Mouse (Mus musculus): Measurements from ENCODE around the gene Zfp652. TPM values are rescaled to one million over a fixed set of nuclear protein-coding genes. Genes with fewer than 3 reads are reported as not detected.

Zfp652 gene
- polyA plus RNA-seq, 1 experiment from 2014 or later = 16.8 TPM

Other genes with a start within 250 kb of the Zfp652 start
- 0.32 and 0.37 TPM in 2 replicates for gene Nxph3, start 198.1 kb upstream of the Zfp652 start, polyA plus RNA-seq (2015; fragmentation: Nextera tagmentation; extraction: Ambion mirVana)
- gene Ngfr, start 124.9 kb upstream of the Zfp652 start, polyA plus RNA-seq (2015; fragmentation: Nextera tagmentation; extraction: Ambion mirVana) = 15.5 and 15.8 TPM in 2 replicates
- 309 and 324 TPM in 2 replicates for gene Phb, start 45.7 kb upstream of the Zfp652 start, polyA plus RNA-seq (2015; fragmentation: Nextera tagmentation; extraction: Ambion mirVana)
- 0.78 and 0.92 TPM in 2 replicates for gene B130006D01Rik, start 10.9 kb downstream of the Zfp652 start, polyA plus RNA-seq (2015; fragmentation: Nextera tagmentation; extraction: Ambion mirVana)
- 0.43 and 0.51 TPM in 2 replicates for gene Phospho1, start 111.8 kb downstream of the Zfp652 start, polyA plus RNA-seq (2015; fragmentation: Nextera tagmentation; extraction: Ambion mirVana)
- gene Gngt2, start 124.5 kb downstream of the Zfp652 start, polyA plus RNA-seq (2015; fragmentation: Nextera tagmentation; extraction: Ambion mirVana) = 17.3 and 17.4 TPM in 2 replicates
- 8.7 and 10.3 TPM in 2 replicates for gene Abi3, start 129.8 kb downstream of the Zfp652 start, polyA plus RNA-seq (2015; fragmentation: Nextera tagmentation; extraction: Ambion mirVana)
- 41.8 and 44.3 TPM in 2 replicates for gene B4galnt2, start 202.2 kb downstream of the Zfp652 start, polyA plus RNA-seq (2015; fragmentation: Nextera tagmentation; extraction: Ambion mirVana)